ENCODE assay signal across 24 mouse cellular contexts in the genomic region with DNA sequence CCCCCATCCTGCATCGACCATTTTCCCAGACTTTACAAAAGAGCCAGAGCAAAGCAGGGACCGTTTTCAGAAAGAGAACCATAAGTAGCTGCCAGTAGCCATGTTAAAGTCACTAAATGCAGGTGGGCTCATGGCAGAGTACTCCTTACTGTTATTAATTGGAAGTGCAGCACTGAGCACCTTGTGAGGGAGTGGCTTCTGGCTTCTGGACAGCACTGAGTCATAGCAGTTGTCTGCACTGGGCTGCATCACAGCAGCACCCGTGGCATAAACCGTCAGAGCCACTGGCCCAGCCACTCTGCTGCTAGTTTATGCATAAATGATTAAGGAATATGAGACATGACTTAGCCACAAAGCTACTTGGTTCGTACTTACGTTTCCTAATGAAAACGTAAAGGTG.
"Had no signal": no experiment of that assay in that cellular context is flagged by ENCODE, and none has a peak within 500 bp of the region (broad histone marks: within the 10 kb centered on the region; RNA-seq: fewer than 3 reads in every experiment).

No protein-coding gene starts in this region.

- H3K27me3 ChIP-seq: hindbrain, embryonic 13.5 days; hindbrain, embryonic 15.5 days; kidney, embryonic 15.5 days; limb, embryonic 13.5 days; limb, embryonic 15.5 days; liver, embryonic 12.5 days had no signal

- H3K36me3 ChIP-seq: heart, embryonic 15.5 days; hindbrain, embryonic 13.5 days; hindbrain, embryonic 15.5 days; kidney, embryonic 15.5 days; limb, embryonic 15.5 days; liver, embryonic 12.5 days had no signal

- H3K4me2 ChIP-seq: heart, embryonic 11.5 days; heart, embryonic 13.5 days; heart, embryonic 15.5 days; hindbrain, embryonic 13.5 days; hindbrain, embryonic 15.5 days; kidney, embryonic 15.5 days; limb, embryonic 13.5 days; limb, embryonic 15.5 days; liver, embryonic 12.5 days had no signal

- ATAC-seq: hindbrain, postnatal 0 days; intestine, embryonic 16.5 days; liver, embryonic 12.5 days had no signal

- DNase-seq: gastrocnemius, postnatal 14 days; gastrocnemius, postnatal 36 days; heart, adult 2 months; heart, postnatal 14 days; heart, postnatal 36 days; kidney, adult 11 months; kidney, adult 2 months; kidney, adult 9 months; kidney, postnatal 14 days; kidney, postnatal 36 days; layer of hippocampus, adult 9-11 months; layer of hippocampus, postnatal 36 days; left cerebral cortex, postnatal 4 days had no signal

- H3K4me3 ChIP-seq: heart, adult 2 months; heart, embryonic 13.5 days; heart, embryonic 15.5 days; hindbrain, embryonic 13.5 days; hindbrain, embryonic 15.5 days; kidney, embryonic 15.5 days; limb, embryonic 13.5 days; limb, embryonic 15.5 days; liver, embryonic 12.5 days had no signal
